Mouse (Mus musculus): ENCODE data around the gene Ulk4.

The Ulk4 gene

GRCm38 (mm10) chr9:121020360-121020759 lies 256.6 kb downstream of the Ulk4 start:
- in situ Hi-C loops (cut with MboI, MseI): no loop called here

GRCm38 (mm10) chr9:121019932-121020331 lies 257.1 kb downstream of the Ulk4 start:
- in situ Hi-C loops (cut with MboI, MseI): no loop called here

- in situ Hi-C loops (cut with MboI, MseI): no loop called here
These were observed 258.3 kb downstream of the Ulk4 start for GRCm38 (mm10) chr9:121018524-121019315.

- in situ Hi-C loops (cut with MboI, MseI): no loop called here
These were observed 261.0 kb downstream of the Ulk4 start for GRCm38 (mm10) chr9:121015810-121016502.

GRCm38 (mm10) chr9:121011540-121011939 lies 265.5 kb downstream of the Ulk4 start:
- in situ Hi-C loops (cut with MboI, MseI): no loop called here

GRCm38 (mm10) chr9:121010544-121010943 lies 266.5 kb downstream of the Ulk4 start:
- in situ Hi-C loops (cut with MboI, MseI): no loop called here

- in situ Hi-C loops (cut with MboI, MseI): no loop called here
These were observed 271.0 kb downstream of the Ulk4 start for GRCm38 (mm10) chr9:121005961-121006360.

GRCm38 (mm10) chr9:121001681-121002540 lies 275.1 kb downstream of the Ulk4 start:
- in situ Hi-C loops (cut with MboI, MseI): no loop called here

GRCm38 (mm10) chr9:121000641-121001320 lies 276.2 kb downstream of the Ulk4 start:
- in situ Hi-C loops (cut with MboI, MseI): no loop called here

- in situ Hi-C loops (cut with MboI, MseI): no loop called here
These were observed 278.3 kb downstream of the Ulk4 start for GRCm38 (mm10) chr9:120998696-120999095.

GRCm38 (mm10) chr9:120994223-120995155 lies 282.5 kb downstream of the Ulk4 start:
- in situ Hi-C loops (cut with MboI, MseI): no loop called here

- in situ Hi-C loops (cut with MboI, MseI): no loop called here
These were observed 284.0 kb downstream of the Ulk4 start for GRCm38 (mm10) chr9:120993004-120993403.

GRCm38 (mm10) chr9:120991801-120992200 lies 285.2 kb downstream of the Ulk4 start:
- in situ Hi-C loops (cut with MboI, MseI): no loop called here

- in situ Hi-C loops (cut with MboI, MseI): no loop called here
These were observed 286.9 kb downstream of the Ulk4 start for GRCm38 (mm10) chr9:120989806-120990700.

- in situ Hi-C loops (cut with MboI, MseI): no loop called here
These were observed 288.9 kb downstream of the Ulk4 start for GRCm38 (mm10) chr9:120988088-120988487.

GRCm38 (mm10) chr9:120986994-120987393 lies 290.0 kb downstream of the Ulk4 start:
- in situ Hi-C loops (cut with MboI, MseI): no loop called here

- in situ Hi-C loops (cut with MboI, MseI): no loop called here
These were observed 290.7 kb downstream of the Ulk4 start for GRCm38 (mm10) chr9:120986255-120986654.

- in situ Hi-C loops (cut with MboI, MseI): no loop called here
These were observed 291.5 kb downstream of the Ulk4 start for GRCm38 (mm10) chr9:120985524-120985923.

- in situ Hi-C loops (cut with MboI, MseI): no loop called here
These were observed 292.0 kb downstream of the Ulk4 start for GRCm38 (mm10) chr9:120985009-120985408.

Measured in T-helper 2 cell (primary cell).